Mouse (Mus musculus) lung, postnatal 4 days (tissue): ENCODE measurements at regions not wholly inside any gene's neighbourhood (a gene's known extent, or its start where the extent isn't known, plus 50 kb on each side); places are given as distances from the start of the nearest gene placed in this dataset.

ENCODE experiments used
- DNase-seq, 2 experiments: peaks; one replicate each; pipeline ENCODE4 v3.0.0; 2021

- peak in 1 of 2 experiments; percentile 40 for DNase-seq
Observed at GRCm38 (mm10) chr2:166351581-166351980, 196.1 kb upstream of the Sulf2 start.

- DNase-seq: no peak
Observed at GRCm38 (mm10) chr2:166348654-166349053, 193.2 kb upstream of the Sulf2 start.

GRCm38 (mm10) chr2:166346421-166347182 lies 191.1 kb upstream of the Sulf2 start:
- no peak for DNase-seq

- DNase-seq: no peak
Observed at GRCm38 (mm10) chr2:166343551-166344340, 188.3 kb upstream of the Sulf2 start.

- DNase-seq: peak; percentile 56 to 77
Observed at GRCm38 (mm10) chr2:166342407-166342806, 186.9 kb upstream of the Sulf2 start.

- no peak for DNase-seq
Observed at GRCm38 (mm10) chr2:166340196-166340595, 184.7 kb upstream of the Sulf2 start.

- DNase-seq: no peak
Observed at GRCm38 (mm10) chr2:166339427-166339826, 184.0 kb upstream of the Sulf2 start.

- DNase-seq: peak; percentile 51 to 81
Observed at GRCm38 (mm10) chr2:166338396-166339085, 183.1 kb upstream of the Sulf2 start.

GRCm38 (mm10) chr2:166337666-166338065 lies 182.2 kb upstream of the Sulf2 start:
- no peak for DNase-seq

GRCm38 (mm10) chr2:166335702-166336101 lies 180.2 kb upstream of the Sulf2 start:
- peak in 1 of 2 experiments; percentile 46 for DNase-seq

GRCm38 (mm10) chr2:166334559-166334958 lies 179.1 kb upstream of the Sulf2 start:
- no peak for DNase-seq

GRCm38 (mm10) chr2:166333818-166334217 lies 178.4 kb upstream of the Sulf2 start:
- DNase-seq: no peak

GRCm38 (mm10) chr2:166332748-166333417 lies 177.4 kb upstream of the Sulf2 start:
- peak in 1 of 2 experiments; percentile 46 for DNase-seq

- no peak for DNase-seq
Observed at GRCm38 (mm10) chr2:166331192-166331591, 175.7 kb upstream of the Sulf2 start.

GRCm38 (mm10) chr2:166330364-166330763 lies 174.9 kb upstream of the Sulf2 start:
- DNase-seq: no peak

GRCm38 (mm10) chr2:166329556-166330340 lies 174.3 kb upstream of the Sulf2 start:
- no peak for DNase-seq

GRCm38 (mm10) chr2:166326932-166327331 lies 171.5 kb upstream of the Sulf2 start:
- DNase-seq: no peak

- DNase-seq: no peak
Observed at GRCm38 (mm10) chr2:166324954-166325353, 169.5 kb upstream of the Sulf2 start.

- peak; percentile 50 to 53 for DNase-seq
Observed at GRCm38 (mm10) chr2:166324439-166324838, 169.0 kb upstream of the Sulf2 start.

GRCm38 (mm10) chr2:166322668-166323043 lies 167.2 kb upstream of the Sulf2 start:
- DNase-seq: no peak

- DNase-seq: no peak
Observed at GRCm38 (mm10) chr2:166321992-166322667, 166.7 kb upstream of the Sulf2 start.
